Mouse (Mus musculus) intestine, embryonic 16.5 days (tissue): ENCODE results near the gene Afap1l2. TPM values are rescaled to one million over a fixed set of nuclear protein-coding genes. Genes with fewer than 3 reads are reported as not detected.

Experiments
- ATAC-seq: fragments of 200-750 bp; cut with Nextera tagmentation; 2 replicates; pipeline ENCODE4 v1.8.0; 2017; ENCODE audit warnings: moderate TSS enrichment, moderate library complexity
- H3K27ac ChIP-seq: fragments of 300-500 bp; sonication (generic); 2 replicates; pipeline ENCODE4 v1.5.1; 2014; ENCODE audit warnings: mild to moderate bottlenecking, low read length
- H3K27me3 ChIP-seq: fragments of 300-500 bp; sonication (generic); replicated peaks from 2 replicates; pipeline ENCODE4 v1.6.1; 2014; ENCODE audit warnings: low read length, control low read depth, mixed read lengths; ENCODE audit not compliant: control insufficient read depth, insufficient read depth
- H3K36me3 ChIP-seq: fragments of 300-500 bp; sonication (generic); 2 replicates; pipeline ENCODE4 v1.6.1; 2014; ENCODE audit warnings: low read length, control low read depth; ENCODE audit not compliant: control insufficient read depth, insufficient read depth
- H3K4me1 ChIP-seq: fragments of 300-500 bp; sonication (generic); 2 replicates; pipeline ENCODE4 v1.6.1; 2014; ENCODE audit warnings: low read length, control low read depth, mixed read lengths; ENCODE audit not compliant: control insufficient read depth, insufficient read depth
- H3K4me2 ChIP-seq: fragments of 300-500 bp; sonication (generic); 2 replicates; pipeline ENCODE4 v1.6.1; 2014; ENCODE audit warnings: low read depth, low read length, control low read depth
- H3K4me3 ChIP-seq: fragments of 300-500 bp; sonication (generic); 2 replicates; pipeline ENCODE4 v1.5.1; 2014; ENCODE audit warnings: mild to moderate bottlenecking, low read length
- H3K9ac ChIP-seq: fragments of 300-500 bp; sonication (generic); 2 replicates; pipeline ENCODE4 v1.6.1; 2014; ENCODE audit warnings: low read depth, low read length
- H3K9me3 ChIP-seq: fragments of 300-500 bp; sonication (generic); 2 replicates; pipeline ENCODE4 v1.6.1; 2016; ENCODE audit warnings: low read length, control low read depth; ENCODE audit not compliant: control insufficient read depth
- WGBS: fragments of 180-500 bp; shearing (Covaris S2); extraction: QIAGEN DNeasy Blood & Tissue Kit; methylation state at CpG from one replicate; pipeline ENCODE4 v1.1.7; 2014; 5-methylcytosine and 5-hydroxymethylcytosine counted together
- polyA plus RNA-seq: library from polyadenylated mRNA; unstranded; fragments of >200 nt; fragmentation: Nextera tagmentation; extraction: Ambion mirVana; gene quantifications from 2 replicates; pipeline ENCODE4 v1.2.1, GENCODE M21; 2015

The Afap1l2 gene
- polyA plus RNA-seq, 1 experiment from 2014 or later: 16.9 TPM

DNA sequence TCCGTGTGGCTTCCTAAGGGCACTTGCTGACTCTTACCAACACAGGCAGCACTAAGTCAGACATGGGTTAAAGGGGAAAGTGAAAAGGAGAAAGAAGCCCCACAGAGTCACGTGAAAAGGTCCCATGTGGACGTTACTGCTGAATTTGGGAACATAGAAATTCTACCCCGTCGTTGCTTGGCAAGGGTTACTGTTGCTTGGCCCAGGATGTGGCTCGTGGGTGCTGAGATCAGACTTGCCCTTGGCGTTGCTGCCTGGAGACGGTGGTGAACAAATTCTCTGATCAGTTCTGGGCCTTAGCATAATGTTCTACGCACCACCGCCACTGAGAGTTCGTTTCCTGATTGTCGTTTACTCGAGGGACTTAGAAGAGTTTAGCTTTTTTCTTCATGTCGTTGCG is 28.8 kb upstream of the Afap1l2 start:
- Histone ChIP-seq H3K4me1 (no peaks in the 10 kb centered on the region), H3K4me2 (no peak overlapping the region), H3K27me3 (no peaks in the 10 kb centered on the region), H3K36me3 (0 out of 2 replicates have a peak, but pooled peaks cover 3% of the 10 kb centered on the region), H3K4me3 (no peak overlapping the region), H3K27ac (no peak overlapping the region), H3K9ac (no peak overlapping the region), H3K9me3 (no peaks in the 10 kb centered on the region)
- no peak for ATAC-seq
- WGBS: 90% methylated on average over 15 of the region's 15 CpGs

DNA sequence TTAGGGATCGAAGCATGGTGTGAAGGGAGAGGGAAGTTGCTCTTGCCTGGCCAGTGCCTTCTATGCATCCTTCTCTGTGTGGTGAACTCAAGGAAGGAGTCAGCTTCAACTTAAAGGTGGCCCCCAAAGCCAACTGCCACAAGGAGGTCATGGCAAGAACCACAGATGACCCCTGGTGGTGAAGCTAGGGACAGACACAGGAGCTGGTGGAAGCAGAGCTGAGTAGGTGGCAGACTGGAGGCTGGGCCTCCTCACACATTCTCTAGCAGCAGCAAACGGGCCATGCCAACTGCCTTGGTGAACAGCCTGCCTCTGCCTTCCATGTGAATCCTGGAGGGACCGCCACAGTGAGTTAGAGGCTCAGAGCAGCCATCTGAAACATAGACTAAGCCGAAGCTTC is 23.6 kb upstream of the Afap1l2 start:
- Histone ChIP-seq H3K9me3 (no peaks in the 10 kb centered on the region), H3K27me3 (no peaks in the 10 kb centered on the region), H3K9ac (no peak overlapping the region), H3K4me1 (no peaks in the 10 kb centered on the region), H3K27ac (no peak overlapping the region), H3K36me3 (no peaks in the 10 kb centered on the region), H3K4me2 (no peak overlapping the region), H3K4me3 (no peak overlapping the region)
- 76% methylated on average over 4 of the region's 4 CpGs for WGBS
- no peak for ATAC-seq

DNA sequence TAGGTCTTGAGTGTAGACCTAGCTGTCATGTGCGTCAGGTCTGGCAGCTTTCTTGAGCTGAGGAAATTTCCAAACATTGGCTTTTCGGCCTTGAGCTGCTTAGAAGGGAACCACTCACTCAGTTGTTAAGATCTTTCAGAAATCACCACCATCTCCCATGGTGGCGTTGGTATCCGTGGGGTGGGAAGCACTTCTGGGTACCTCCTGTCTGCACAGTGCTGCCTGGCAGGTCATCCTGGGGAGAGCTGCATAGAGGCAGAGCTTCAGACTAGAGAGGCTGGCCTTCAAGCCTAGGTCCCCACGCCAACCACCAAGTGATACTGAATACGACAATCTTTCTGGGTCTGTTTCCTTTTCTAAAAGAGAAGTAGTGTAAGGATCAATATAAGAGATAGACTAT is 21.4 kb upstream of the Afap1l2 start:
- WGBS: 89% methylated on average over 6 of the region's 6 CpGs
- no peak overlapping the region for H3K4me2 ChIP-seq
- ATAC-seq: no peak
- H3K4me1 ChIP-seq: no peaks in the 10 kb centered on the region
- no peaks in the 10 kb centered on the region for H3K9me3 ChIP-seq
- no peak overlapping the region for H3K27ac ChIP-seq
- no peak overlapping the region for H3K4me3 ChIP-seq
- no peaks in the 10 kb centered on the region for H3K27me3 ChIP-seq
- H3K9ac ChIP-seq: no peak overlapping the region
- no peaks in the 10 kb centered on the region for H3K36me3 ChIP-seq

DNA sequence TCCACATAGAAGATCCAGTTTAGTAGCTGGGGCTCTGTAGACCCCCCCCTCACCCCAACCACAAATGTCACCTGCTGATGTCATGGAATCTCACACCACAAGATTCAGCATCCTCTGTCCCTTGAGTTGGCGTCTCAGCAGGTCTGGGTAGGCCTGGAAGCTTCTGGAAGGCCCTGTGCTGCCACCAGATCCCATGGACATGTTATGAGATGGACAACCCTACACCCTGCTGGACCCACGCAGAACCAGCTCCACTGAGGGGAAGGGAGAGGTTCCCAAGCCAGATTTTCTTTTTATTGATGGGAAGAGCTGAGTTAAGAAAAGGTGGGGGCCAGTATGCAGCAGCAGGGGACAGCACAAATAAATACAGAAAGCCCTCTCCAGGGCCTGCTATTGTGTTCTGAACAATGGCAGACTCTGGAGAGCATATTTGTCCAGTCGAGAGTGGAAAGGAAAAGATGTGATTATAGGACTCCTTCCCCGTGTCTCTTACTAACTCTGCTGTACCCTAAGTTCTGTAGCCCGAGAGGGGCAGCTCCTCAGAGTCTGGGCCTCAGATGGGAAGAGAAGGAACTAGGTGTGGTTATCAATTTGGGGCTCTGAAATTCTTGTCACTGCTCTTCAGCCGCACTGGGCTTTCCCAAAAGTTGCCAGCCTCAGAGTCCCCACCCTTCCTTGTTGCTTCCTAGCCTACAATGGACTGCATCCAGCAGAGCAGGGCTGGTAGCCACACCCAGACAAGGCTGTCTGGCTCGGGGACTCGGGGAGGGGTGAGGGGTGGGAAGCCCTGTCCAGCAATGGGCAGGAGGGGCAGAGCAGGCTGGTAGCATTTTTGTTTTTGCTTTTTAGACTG is 20.5 kb upstream of the Afap1l2 start:
- Histone ChIP-seq H3K9ac (no peak overlapping the region), H3K36me3 (no peaks in the 10 kb centered on the region), H3K27ac (no peak overlapping the region), H3K27me3 (no peaks in the 10 kb centered on the region), H3K4me1 (no peaks in the 10 kb centered on the region), H3K9me3 (no peaks in the 10 kb centered on the region), H3K4me3 (no peak overlapping the region), H3K4me2 (no peak overlapping the region)
- 51% methylated on average over 8 of the region's 8 CpGs for WGBS
- ATAC-seq: no peak

DNA sequence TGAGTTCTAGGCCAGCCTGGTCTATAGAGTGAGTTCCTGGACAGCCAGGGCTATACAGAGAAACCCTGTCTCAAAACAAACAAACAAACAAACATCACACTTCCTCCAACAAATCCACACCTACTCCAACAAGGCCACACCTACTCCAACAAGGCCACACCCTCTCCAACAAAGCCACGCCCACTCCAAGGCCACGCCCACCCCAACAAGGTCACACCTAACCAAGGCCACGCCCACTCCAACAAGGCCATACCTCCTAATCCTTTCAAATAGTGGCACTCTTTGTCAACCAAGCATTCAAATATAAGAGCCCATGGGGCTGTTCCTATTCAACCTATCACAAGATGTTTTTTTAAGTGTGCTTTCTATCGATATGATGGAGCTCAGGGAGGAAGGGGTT is 18.5 kb upstream of the Afap1l2 start:
- 78% methylated on average over 4 of the region's 4 CpGs for WGBS
- H3K9me3 ChIP-seq: no peaks in the 10 kb centered on the region
- no peak overlapping the region for H3K4me2 ChIP-seq
- H3K27me3 ChIP-seq: no peaks in the 10 kb centered on the region
- ATAC-seq: no peak
- H3K36me3 ChIP-seq: no peaks in the 10 kb centered on the region
- H3K4me1 ChIP-seq: no peaks in the 10 kb centered on the region
- H3K9ac ChIP-seq: no peak overlapping the region
- H3K4me3 ChIP-seq: no peak overlapping the region
- no peak overlapping the region for H3K27ac ChIP-seq

DNA sequence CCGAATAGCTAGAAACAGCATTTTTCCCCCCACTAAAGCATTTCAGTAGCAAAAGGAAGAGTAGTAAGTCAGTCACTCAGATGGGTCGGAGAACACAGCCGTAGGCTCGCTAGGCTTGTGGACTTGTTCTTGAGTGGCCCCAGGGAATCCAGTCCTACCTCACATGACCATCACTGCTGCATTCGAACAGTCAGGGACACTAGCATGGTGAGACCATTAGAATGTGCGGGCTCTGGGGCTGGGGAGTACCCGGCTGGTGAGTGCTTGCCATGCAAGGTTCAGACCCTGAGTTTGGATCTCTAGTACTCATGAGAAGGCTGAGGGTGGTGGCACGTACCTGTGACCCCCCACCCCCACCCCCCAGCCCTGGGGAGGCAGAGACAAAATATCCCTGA is 9.8 kb upstream of the Afap1l2 start:
- Histone ChIP-seq H3K27me3 (no peaks in the 10 kb centered on the region), H3K27ac (peak overlapping the region; percentile 23), H3K36me3 (no peaks in the 10 kb centered on the region), H3K4me3 (no peak overlapping the region), H3K9ac (no peak overlapping the region), H3K4me2 (no peak overlapping the region), H3K4me1 (peaks cover 8% of the 10 kb centered on the region), H3K9me3 (no peaks in the 10 kb centered on the region)
- WGBS: 69% methylated on average over 8 of the region's 8 CpGs
- ATAC-seq: no peak

DNA sequence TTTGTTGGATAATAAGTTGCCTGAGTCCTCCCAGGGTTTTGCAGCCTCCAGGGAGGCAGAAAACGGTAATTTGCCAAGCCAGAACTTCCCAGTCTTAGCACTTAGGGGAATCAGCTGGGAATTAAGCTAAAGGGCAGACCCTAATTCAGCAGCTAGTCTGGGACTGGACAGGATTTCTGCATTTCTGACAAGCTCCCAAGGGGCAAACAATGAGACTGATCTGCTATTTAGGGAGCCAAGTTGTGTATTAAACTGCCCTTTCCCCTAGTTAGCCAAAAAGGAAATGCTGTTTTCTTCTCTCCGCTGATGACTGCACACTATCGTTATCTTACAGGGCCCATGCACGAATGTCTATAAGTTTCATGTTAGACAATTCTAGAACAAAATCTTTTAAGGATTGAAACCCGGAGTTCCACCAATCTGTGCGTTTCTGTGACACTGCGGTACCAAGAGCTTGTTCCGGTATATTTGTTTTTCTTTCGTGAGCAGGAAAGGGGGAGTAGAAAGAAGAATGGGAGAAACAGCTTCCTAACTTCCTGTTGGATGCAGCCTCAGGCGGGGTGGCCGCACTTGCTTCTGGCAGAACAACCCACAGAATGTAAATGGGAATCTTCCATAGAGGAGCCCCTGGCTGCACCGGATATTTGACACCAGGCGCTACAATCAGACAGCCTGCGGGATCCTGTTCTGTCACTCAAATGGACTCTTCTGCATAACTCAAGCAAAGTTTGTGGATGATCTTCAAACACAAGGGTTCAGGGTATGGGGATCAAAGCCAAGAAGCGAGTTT is 9.2 kb upstream of the Afap1l2 start:
- no peak overlapping the region for H3K4me3 ChIP-seq
- H3K9me3 ChIP-seq: no peaks in the 10 kb centered on the region
- H3K4me2 ChIP-seq: peak overlapping the region; percentile 10; the same call in 1 of the 2 replicates
- peak overlapping the region; percentile 15; the same call in 1 of the 2 replicates for H3K9ac ChIP-seq
- peaks cover 8% of the 10 kb centered on the region for H3K4me1 ChIP-seq
- peak; percentile 44; the same call in 1 of the 2 replicates for ATAC-seq
- 29% methylated on average over 15 of the region's 15 CpGs for WGBS
- no peaks in the 10 kb centered on the region for H3K27me3 ChIP-seq
- H3K27ac ChIP-seq: peak overlapping the region; percentile 34
- no peaks in the 10 kb centered on the region for H3K36me3 ChIP-seq

DNA sequence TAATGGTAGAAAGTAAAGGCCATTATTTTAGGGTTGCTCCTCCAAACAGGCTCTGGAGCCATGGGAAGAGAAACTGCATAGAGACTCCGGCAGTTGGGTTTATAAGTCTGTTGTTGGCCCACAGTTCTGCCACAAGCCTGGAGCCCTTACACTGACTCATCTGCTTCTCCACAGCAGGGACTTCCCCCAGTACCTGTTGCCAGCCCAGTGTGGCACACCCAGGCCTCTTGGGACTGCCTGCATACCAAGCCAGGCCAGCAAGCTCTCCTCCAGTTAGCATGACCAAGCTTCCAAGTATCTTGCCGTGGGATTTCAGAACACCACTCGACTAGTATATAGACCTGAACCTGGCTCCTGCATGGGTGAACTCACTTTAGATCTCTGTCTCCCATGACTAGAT is 6.8 kb upstream of the Afap1l2 start:
- 89% methylated on average over 3 of the region's 3 CpGs for WGBS
- Histone ChIP-seq H3K27ac (no peak overlapping the region), H3K27me3 (no peaks in the 10 kb centered on the region), H3K9ac (no peak overlapping the region), H3K36me3 (no peaks in the 10 kb centered on the region), H3K4me1 (peaks cover 8% of the 10 kb centered on the region), H3K4me3 (no peak overlapping the region), H3K9me3 (no peaks in the 10 kb centered on the region), H3K4me2 (no peak overlapping the region)
- ATAC-seq: no peak

DNA sequence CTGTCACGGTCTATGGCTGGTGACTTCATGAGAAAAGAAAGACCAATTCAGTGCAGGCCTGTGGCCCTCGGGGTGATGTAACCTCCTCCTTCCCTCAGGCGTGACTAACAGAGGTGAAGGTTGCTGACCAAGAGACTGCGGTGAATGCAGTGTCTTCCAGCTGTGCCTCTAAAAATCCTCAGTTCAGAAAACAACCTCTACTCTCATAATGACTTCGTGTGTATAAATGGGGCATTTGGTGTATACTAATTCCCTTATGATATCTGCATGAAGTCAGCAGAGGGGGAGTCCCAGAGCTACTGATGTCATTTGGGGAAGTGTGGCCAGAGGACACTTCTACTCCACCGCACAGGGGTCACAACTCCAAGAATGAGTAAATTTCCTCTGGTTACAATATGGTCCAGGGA is 5.2 kb upstream of the Afap1l2 start:
- no peak for ATAC-seq
- 70% methylated on average over 6 of the region's 6 CpGs for WGBS

More for the DNA sequence above, 5.2 kb upstream of the Afap1l2 start:
- H3K9ac ChIP-seq: no peak overlapping the region
- no peaks in the 10 kb centered on the region for H3K36me3 ChIP-seq
- no peak overlapping the region for H3K27ac ChIP-seq
- H3K4me1 ChIP-seq: peaks cover 8% of the 10 kb centered on the region
- no peaks in the 10 kb centered on the region for H3K9me3 ChIP-seq
- no peaks in the 10 kb centered on the region for H3K27me3 ChIP-seq
- no peak overlapping the region for H3K4me2 ChIP-seq
- H3K4me3 ChIP-seq: no peak overlapping the region
